Mouse (Mus musculus): ENCODE results near the gene Sgcg.

DNA sequence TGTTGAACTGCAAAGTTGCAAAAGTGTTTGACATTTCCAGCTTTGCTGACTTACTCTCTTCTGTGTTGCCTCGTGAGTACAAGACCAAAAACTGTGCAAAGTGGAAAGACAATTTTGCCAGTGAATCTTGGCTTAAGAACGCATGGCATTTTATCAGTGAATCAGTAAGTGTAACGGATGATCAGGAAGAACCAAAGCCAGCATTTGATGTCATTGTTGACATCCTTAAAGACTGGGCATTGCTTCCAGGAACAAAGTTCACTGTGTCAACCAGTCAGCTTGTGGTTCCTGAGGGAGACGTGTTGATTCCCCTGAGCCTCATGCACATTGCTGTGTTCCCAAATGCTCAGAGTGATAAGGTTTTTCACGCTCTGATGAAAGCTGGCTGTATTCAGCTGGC, 48.2 kb downstream of the Sgcg start:
- TF ChIP-seq POLR2A (IDR thresholded peaks at IDR 0.05; ENCODE audit: borderline replicate concordance, control insufficient read depth, low read depth, low read length) (no peak), CTCF (IDR thresholded peaks at IDR 0.05; ENCODE audit: control insufficient read depth, insufficient read depth, low read length) (no peak)

Data from bone marrow, adult 2 months (tissue).